ENCODE assay signal across 17 mouse cellular contexts in genomic region chr10:115060759-115061158, GRCm38 (mm10).
"Had no signal": no experiment of that assay in that cellular context is flagged by ENCODE, and none has a peak within 500 bp of the region (broad histone marks: within the 10 kb centered on the region; RNA-seq: fewer than 3 reads in every experiment).

No protein-coding gene starts in this region.

- H3K27me3 ChIP-seq: kidney, embryonic 15.5 days had no signal

- H3K27ac ChIP-seq: kidney, embryonic 15.5 days; left cerebral cortex, adult 2 months; liver, embryonic 14.5 days; macrophage had no signal

- ATAC-seq: liver, postnatal 0 days; lung, postnatal 0 days had no signal

- DNase-seq: kidney, adult 11 months; kidney, adult 8-10 months; kidney, postnatal 10 days; kidney, postnatal 36 days; layer of hippocampus, postnatal 36 days; liver, postnatal 0 days; lung, embryonic 14.5 days; midbrain, embryonic 14.5 days; right cerebral cortex, postnatal 14 days; right cerebral cortex, postnatal 4 days; thymus, postnatal 14 days; thymus, postnatal 4 days had no signal

- H3K36me3 ChIP-seq: kidney, embryonic 15.5 days had no signal

- H3K4me1 ChIP-seq: kidney, embryonic 15.5 days had no signal

- H3K4me3 ChIP-seq: kidney, embryonic 15.5 days; left cerebral cortex, adult 2 months had no signal
